Mouse (Mus musculus) heart, embryonic 15.5 days (tissue): ENCODE results near the gene Psmb4. TPM values are rescaled to one million over a fixed set of nuclear protein-coding genes. Genes with fewer than 3 reads are reported as not detected.
A peak's percentile ranks its signal among the peaks of the same experiment; 100 is the strongest.
"Not testable (repeated sequence)": the region's sequence is repeated elsewhere in the genome, so short reads cannot be mapped to it uniquely, and the experiment has no call there.

Experiments
- ATAC-seq: fragments of 200-750 bp; cut with Nextera tagmentation; replicated peaks from 2 replicates; pipeline ENCODE4 v1.8.0; 2017; ENCODE audit warnings: low read depth, moderate TSS enrichment; ENCODE audit not compliant: insufficient number of reproducible peaks, insufficient read depth, low FRiP score
- H3K27ac ChIP-seq: fragments of 300-500 bp; sonication (generic); 2 replicates; pipeline ENCODE4 v1.5.1; 2015; ENCODE audit warnings: mild to moderate bottlenecking, inconsistent platforms
- H3K27me3 ChIP-seq: fragments of 300-500 bp; sonication (generic); 2 replicates; pipeline ENCODE4 v1.6.1; 2015; ENCODE audit warnings: inconsistent platforms
- H3K36me3 ChIP-seq: fragments of 300-500 bp; sonication (generic); 2 replicates; pipeline ENCODE4 v1.6.1; 2015; ENCODE audit warnings: mild to moderate bottlenecking, inconsistent platforms
- H3K4me1 ChIP-seq: fragments of 300-500 bp; sonication (generic); replicated peaks from 2 replicates; pipeline ENCODE4 v1.6.1; 2015; ENCODE audit warnings: inconsistent platforms
- H3K4me2 ChIP-seq: fragments of 300-500 bp; sonication (generic); 2 replicates; pipeline ENCODE4 v1.6.1; 2015; ENCODE audit warnings: inconsistent platforms, mild to moderate bottlenecking, moderate library complexity
- H3K4me3 ChIP-seq: fragments of 300-500 bp; sonication (generic); 2 replicates; pipeline ENCODE4 v1.5.1; 2015; ENCODE audit warnings: mild to moderate bottlenecking, inconsistent platforms
- H3K9ac ChIP-seq: fragments of 300-500 bp; sonication (generic); 2 replicates; pipeline ENCODE4 v1.6.1; 2015; ENCODE audit warnings: mild to moderate bottlenecking, inconsistent platforms
- H3K9me3 ChIP-seq: fragments of 300-500 bp; sonication (generic); replicated peaks from 2 replicates; pipeline ENCODE4 v1.6.1; 2016; ENCODE audit warnings: inconsistent platforms
- WGBS: fragments of 180-500 bp; shearing (Covaris S2); methylation state at CpG from one replicate; pipeline ENCODE4 v1.1.7; 2015; ENCODE audit warnings: mixed read lengths; 5-methylcytosine and 5-hydroxymethylcytosine counted together
- polyA plus RNA-seq: library from polyadenylated mRNA; unstranded; fragments of >200 nt; fragmentation: Nextera tagmentation; extraction: Ambion mirVana; gene quantifications from 2 replicates; pipeline ENCODE4 v1.2.1, GENCODE M21; 2015

Psmb4 gene
- polyA plus RNA-seq: 223 and 265 TPM in 2 replicates

GRCm38 (mm10) chr3:94886316-94887224 lies at the start of gene Psmb4:
Gene Psmb4, minus strand, starts transcription at chr3:94886961.
- ATAC-seq: peak; percentile 79
- H3K4me1 ChIP-seq: peaks cover 14% of the 10 kb centered on the region
- WGBS: under 1% methylated on average over 61 of the region's 61 CpGs

GRCm38 (mm10) chr3:94936147-94936546 lies 49.4 kb upstream of the Psmb4 start:
- WGBS: 87% methylated on average over 5 of the region's 5 CpGs
- not testable (repeated sequence) for H3K9ac ChIP-seq, H3K27ac ChIP-seq

More at GRCm38 (mm10) chr3:94886316-94887224, at the start of gene Psmb4:
- Histone ChIP-seq H3K9ac (peak within 1 kb of the TSS; percentile 81), H3K4me3 (peak within 1 kb of the TSS; percentile 83), H3K4me2 (peak within 1 kb of the TSS; percentile 71), H3K27me3 (no peaks in the 10 kb centered on the region), H3K36me3 (peaks cover 35% of the 10 kb centered on the region), H3K27ac (peak within 1 kb of the TSS; percentile 61), H3K9me3 (no peaks in the 10 kb centered on the region)

GRCm38 (mm10) chr3:94935332-94935731 lies 48.6 kb upstream of the Psmb4 start:
- H3K4me1 ChIP-seq, H3K36me3 ChIP-seq, H3K27ac ChIP-seq, H3K27me3 ChIP-seq, H3K9ac ChIP-seq, H3K9me3 ChIP-seq, ATAC-seq, H3K4me2 ChIP-seq, H3K4me3 ChIP-seq: not testable (repeated sequence)
- WGBS: 67% methylated on average over 3 of the region's 3 CpGs

More at GRCm38 (mm10) chr3:94936147-94936546, 49.4 kb upstream of the Psmb4 start:
- not testable (repeated sequence) for H3K4me1 ChIP-seq, H3K4me2 ChIP-seq, H3K36me3 ChIP-seq, ATAC-seq, H3K4me3 ChIP-seq, H3K9me3 ChIP-seq, H3K27me3 ChIP-seq

- H3K9me3 ChIP-seq, H3K9ac ChIP-seq, H3K4me3 ChIP-seq, H3K27me3 ChIP-seq, H3K4me2 ChIP-seq, H3K27ac ChIP-seq, H3K4me1 ChIP-seq, H3K36me3 ChIP-seq, ATAC-seq: not testable (repeated sequence)
- 94% methylated on average over 3 of the region's 3 CpGs for WGBS
Observed at GRCm38 (mm10) chr3:94934564-94934963, 47.8 kb upstream of the Psmb4 start.

- H3K9me3 ChIP-seq, H3K36me3 ChIP-seq, H3K27me3 ChIP-seq, H3K9ac ChIP-seq, H3K4me1 ChIP-seq, ATAC-seq: not testable (repeated sequence)
- H3K27ac ChIP-seq: peak overlapping the region; percentile 96
- H3K4me3 ChIP-seq: peak overlapping the region; percentile 54
- H3K4me2 ChIP-seq: peak overlapping the region; percentile 66
- no CpG with 5 or more reads among the region's 2 CpGs for WGBS
Observed at GRCm38 (mm10) chr3:94933604-94934003, 46.8 kb upstream of the Psmb4 start.

- peak; percentile 83 for ATAC-seq
Observed at GRCm38 (mm10) chr3:94932809-94933564, 46.2 kb upstream of the Psmb4 start, which contains the start of gene Selenbp1. Gene Selenbp1, plus strand, starts transcription at chr3:94933056.

GRCm38 (mm10) chr3:94932279-94932678 lies 45.5 kb upstream of the Psmb4 start:
- not testable (repeated sequence) for H3K36me3 ChIP-seq, H3K27me3 ChIP-seq, H3K4me1 ChIP-seq, H3K9ac ChIP-seq, H3K4me3 ChIP-seq, H3K9me3 ChIP-seq, ATAC-seq
- Histone ChIP-seq H3K4me2 (peak overlapping the region; percentile 66; the same call in 1 of the 2 replicates), H3K27ac (peak overlapping the region; percentile 96)
- WGBS: 51% methylated on average over 2 of the region's 2 CpGs

More at GRCm38 (mm10) chr3:94932809-94933564, 46.2 kb upstream of the Psmb4 start, which contains the start of gene Selenbp1:
- WGBS: 7% methylated on average over 16 of the region's 16 CpGs
- Histone ChIP-seq H3K9ac (peak within 1 kb of the TSS; percentile 65), H3K9me3 (no peaks in the 10 kb centered on the region), H3K27ac (peak within 1 kb of the TSS; percentile 96), H3K4me1 (peaks cover 8% of the 10 kb centered on the region), H3K4me3 (peak within 1 kb of the TSS; percentile 54), H3K36me3 (no peaks in the 10 kb centered on the region), H3K27me3 (no peaks in the 10 kb centered on the region), H3K4me2 (peak within 1 kb of the TSS; percentile 66)

- not testable (repeated sequence) for H3K36me3 ChIP-seq, H3K27ac ChIP-seq, ATAC-seq, H3K9ac ChIP-seq, H3K4me2 ChIP-seq, H3K27me3 ChIP-seq, H3K9me3 ChIP-seq, H3K4me3 ChIP-seq, H3K4me1 ChIP-seq
- 63% methylated on average over 10 of the region's 10 CpGs for WGBS
Observed at GRCm38 (mm10) chr3:94931427-94932082, 44.8 kb upstream of the Psmb4 start.

GRCm38 (mm10) chr3:94930386-94931266 lies 43.9 kb upstream of the Psmb4 start:
- not testable (repeated sequence) for H3K9ac ChIP-seq, ATAC-seq, H3K27me3 ChIP-seq, H3K4me2 ChIP-seq, H3K4me3 ChIP-seq, H3K27ac ChIP-seq, H3K36me3 ChIP-seq, H3K4me1 ChIP-seq, H3K9me3 ChIP-seq
- 42% methylated on average over 7 of the region's 7 CpGs for WGBS

- H3K27ac ChIP-seq, H3K4me1 ChIP-seq, ATAC-seq, H3K36me3 ChIP-seq, H3K9ac ChIP-seq, H3K27me3 ChIP-seq, H3K4me3 ChIP-seq, H3K9me3 ChIP-seq, H3K4me2 ChIP-seq: not testable (repeated sequence)
- WGBS: 86% methylated on average over 4 of the region's 4 CpGs
Observed at GRCm38 (mm10) chr3:94928979-94929378, 42.2 kb upstream of the Psmb4 start.
